Mouse (Mus musculus): ENCODE measurements around the gene Timm8a2.

GRCm38 (mm10) chr14:122017958-122018357, 16.5 kb upstream of the Timm8a2 start:
- TF ChIP-seq JUND (conservative IDR thresholded peaks at IDR 0.05; ENCODE audit: low read depth, low read length) (no peak), MEF2A (IDR thresholded peaks at IDR 0.05; ENCODE audit: borderline replicate concordance, low read depth, low read length) (no peak), GABPA (IDR thresholded peaks at IDR 0.05; ENCODE audit: insufficient replicate concordance, low read depth, low read length) (no peak), UBTF (IDR thresholded peaks at IDR 0.05; ENCODE audit: low read depth, low read length) (no peak)
